ENCODE assay signal across 9 mouse cellular contexts in genomic region chr7:63925413-63926360, GRCm38 (mm10). TPM values are rescaled to one million over a fixed set of nuclear protein-coding genes. Genes with fewer than 3 reads are reported as not detected.
DNase-seq lines count a peak whose midpoint lies in the region; ATAC-seq and TF ChIP-seq lines count a peak whose summit lies in the region.
"Had no signal": no experiment of that assay in that cellular context is flagged by ENCODE, and none has a peak within 500 bp of the region (broad histone marks: within the 10 kb centered on the region; RNA-seq: fewer than 3 reads in every experiment).

No protein-coding gene starts in this region.

- DNase-seq in left cerebral cortex, adult 18-20 months (ENCODE audit: low spot score in 2 of 2): peak; percentile 70 to 82
- DNase-seq in left cerebral cortex, postnatal 4 days: no peak
- DNase-seq in adrenal gland, postnatal 36 days: peak; percentile 61 to 62
- DNase-seq in frontal cortex, postnatal 36 days (ENCODE audit: low spot score in 2 of 2): peak; percentile 78 to 84
- DNase-seq in kidney, adult 18-20 months: peak; percentile 78
- peak; percentile 63 for DNase-seq in lung, embryonic 14.5 days
- peak; percentile 55 for DNase-seq in ovary, postnatal 36 days (ENCODE audit: low spot score)
- no peak for DNase-seq in MN1 (ENCODE audit: low spot score)

- WGBS in lung, embryonic 14.5 days: 62% methylated on average over 14 of the region's 14 CpGs

- intact Hi-C loops in left cerebral cortex, postnatal 4 days (cut with DNase I): no loop called here

- H3K4me2 ChIP-seq in lung, embryonic 14.5 days: peak overlapping the region; percentile 29; the same call in 1 of the 2 replicates

- H3K9ac ChIP-seq in lung, embryonic 14.5 days: no peak overlapping the region

- H3K4me1 ChIP-seq in lung, embryonic 14.5 days (ENCODE audit: insufficient read depth): peaks cover 27% of the 10 kb centered on the region

- peak; percentile 74; the same call in 1 of the 2 replicates for ATAC-seq in lung, embryonic 14.5 days (ENCODE audit: insufficient read depth)

- no peaks in the 10 kb centered on the region for H3K36me3 ChIP-seq in lung, embryonic 14.5 days (ENCODE audit: insufficient read depth)

- no peak for TF ChIP-seq CTCF in lung, embryonic 14.5 days (IDR thresholded peaks at IDR 0.05; ENCODE audit: low read depth)

- peak overlapping the region; percentile 60; the same call in 1 of the 2 replicates for H3K27ac ChIP-seq in lung, embryonic 14.5 days (ENCODE audit: low read depth)

- H3K27me3 ChIP-seq in lung, embryonic 14.5 days (ENCODE audit: insufficient read depth, low read length): no peaks in the 10 kb centered on the region

- no peaks in the 10 kb centered on the region for H3K9me3 ChIP-seq in lung, embryonic 14.5 days (ENCODE audit: low read depth, low read length)

- H3K4me3 ChIP-seq in lung, embryonic 14.5 days (ENCODE audit: low read depth, low read length): no peak overlapping the region

RNA-seq across cellular contexts. Expression of gene E030018B13Rik, which starts 9.0 kb away (rescaled TPM):
- total RNA-seq in left cerebral cortex, adult 18-20 months (2021): not detected
- total RNA-seq in left cerebral cortex, postnatal 4 days (2021): not detected
- total RNA-seq in adrenal gland, postnatal 36 days (2021): not detected
- polyA plus RNA-seq in lung, embryonic 14.5 days (2014; fragmentation: Nextera tagmentation; extraction: Ambion mirVana): 0.18 TPM in 1 of 2 replicates, not detected in the other
- polyA plus RNA-seq: neural tube, embryonic 11.5 days had no signal

RNA-seq across cellular contexts. Expression of gene Klf13, which starts 13.0 kb away (rescaled TPM):
- total RNA-seq in left cerebral cortex, adult 18-20 months (2021): 100 to 1,000 TPM; 145 to 159 TPM
- 10 to 100 TPM; 72.3 to 73.5 TPM for total RNA-seq in left cerebral cortex, postnatal 4 days (2021)
- 10 to 100 TPM; 73.9 to 77.8 TPM for total RNA-seq in adrenal gland, postnatal 36 days (2021)
- 29.0 and 32.6 TPM in 2 replicates for polyA plus RNA-seq in lung, embryonic 14.5 days (2014; fragmentation: Nextera tagmentation; extraction: Ambion mirVana)

Comparison
In these comparisons a context has a peak if more than half of its experiments do, and no peak if none do; other contexts are left out.
1. DNase-seq: peak in left cerebral cortex, adult 18-20 months (2 of 2), adrenal gland, postnatal 36 days (2 of 2), frontal cortex, postnatal 36 days (2 of 2), kidney, adult 18-20 months (single experiment), lung, embryonic 14.5 days (single experiment) and ovary, postnatal 36 days (single experiment); none in left cerebral cortex, postnatal 4 days (single experiment) and MN1 (single experiment).